Mouse (Mus musculus) kidney, postnatal 0 days (tissue): ENCODE results near the gene Nr3c2. TPM values are rescaled to one million over a fixed set of nuclear protein-coding genes. Genes with fewer than 3 reads are reported as not detected.

Experiments
- ATAC-seq: fragments of 200-750 bp; cut with Nextera tagmentation; replicated peaks from 2 replicates; pipeline ENCODE4 v1.8.0; 2017; ENCODE audit warnings: low read depth, moderate number of reproducible peaks, moderate TSS enrichment, moderate library complexity; ENCODE audit not compliant: low FRiP score
- DNase-seq: peaks from one replicate; pipeline ENCODE4 v3.0.0-alpha.2; 2016; ENCODE audit warnings: low spot score
- H3K27ac ChIP-seq: fragments of 300-500 bp; sonication (generic); 2 replicates; pipeline ENCODE4 v1.5.1; 2014; ENCODE audit warnings: mild to moderate bottlenecking
- H3K27me3 ChIP-seq: fragments of 300-500 bp; sonication (generic); 2 replicates; pipeline ENCODE4 v1.6.1; 2014; ENCODE audit warnings: low read length, mixed read lengths; ENCODE audit not compliant: insufficient read depth
- H3K36me3 ChIP-seq: fragments of 300-500 bp; sonication (generic); 2 replicates; pipeline ENCODE4 v1.6.1; 2014; ENCODE audit warnings: low read length, mixed read lengths; ENCODE audit not compliant: insufficient read depth
- H3K4me1 ChIP-seq: fragments of 300-500 bp; sonication (generic); replicated peaks from 2 replicates; pipeline ENCODE4 v1.6.1; 2014; ENCODE audit warnings: antibody characterized with exemption, low read length, mixed read lengths; ENCODE audit not compliant: insufficient read depth
- H3K4me2 ChIP-seq: fragments of 300-500 bp; sonication (generic); 2 replicates; pipeline ENCODE4 v1.6.1; 2014; ENCODE audit warnings: mild to moderate bottlenecking, low read length, moderate library complexity, mixed read lengths
- H3K4me3 ChIP-seq: fragments of 300-500 bp; sonication (generic); replicated peaks from 2 replicates; pipeline ENCODE4 v1.5.1; 2014; ENCODE audit warnings: low read depth, low read length
- H3K9ac ChIP-seq: fragments of 300-500 bp; sonication (generic); 2 replicates; pipeline ENCODE4 v1.6.1; 2014; ENCODE audit warnings: low read depth, low read length
- H3K9me3 ChIP-seq: fragments of 300-500 bp; sonication (generic); replicated peaks from 2 replicates; pipeline ENCODE4 v1.6.1; 2016; ENCODE audit warnings: low read length, inconsistent platforms, mixed read lengths
- CTCF ChIP-seq: IDR thresholded peaks from 2 replicates; pipeline ENCODE4 v1.5.1; 2016; ENCODE audit warnings: antibody characterized with exemption, low read depth, mild to moderate bottlenecking, moderate library complexity
- WGBS: fragments of 180-500 bp; shearing (Covaris S2); extraction: QIAGEN DNeasy Blood & Tissue Kit; methylation state at CpG from one replicate; pipeline ENCODE4 v1.1.7; 2014; 5-methylcytosine and 5-hydroxymethylcytosine counted together
- polyA plus RNA-seq: library from polyadenylated mRNA; unstranded; fragments of >200 nt; fragmentation: Nextera tagmentation; extraction: Ambion mirVana; gene quantifications from 2 replicates; pipeline ENCODE4 v1.2.1, GENCODE M21; 2015

Nr3c2 gene
- polyA plus RNA-seq, 1 experiment from 2014 or later = 8.3 TPM

DNA sequence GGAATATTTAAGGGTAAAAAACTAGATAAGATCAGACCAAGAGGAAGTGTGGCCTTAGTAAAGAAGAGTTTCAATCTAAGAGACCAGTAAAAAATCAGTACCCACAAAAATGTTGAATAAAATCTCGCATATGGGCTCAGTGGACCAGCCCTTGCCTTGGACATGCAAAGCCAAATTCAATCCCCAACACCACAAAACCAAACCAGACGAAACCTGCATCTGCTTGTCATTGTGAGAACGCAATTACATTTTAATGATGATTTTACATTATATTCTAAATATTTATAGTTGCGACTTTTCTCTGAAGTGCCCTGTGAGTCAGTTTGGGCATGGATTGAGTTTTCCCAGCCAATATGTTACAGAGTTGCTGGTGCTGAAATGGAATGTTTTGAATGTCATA, 183.4 kb downstream of the Nr3c2 start:
- H3K9ac ChIP-seq = no peak overlapping the region
- no peak for TF ChIP-seq CTCF
- H3K4me3 ChIP-seq = no peak overlapping the region
- H3K27ac ChIP-seq = no peak overlapping the region
- DNase-seq = no peak
- no peaks in the 10 kb centered on the region for H3K9me3 ChIP-seq
- ATAC-seq = no peak
- H3K4me1 ChIP-seq = no peaks in the 10 kb centered on the region
- H3K4me2 ChIP-seq = no peak overlapping the region
- no peaks in the 10 kb centered on the region for H3K36me3 ChIP-seq
- 65% methylated on average over 4 of the region's 4 CpGs for WGBS
- no peaks in the 10 kb centered on the region for H3K27me3 ChIP-seq

DNA sequence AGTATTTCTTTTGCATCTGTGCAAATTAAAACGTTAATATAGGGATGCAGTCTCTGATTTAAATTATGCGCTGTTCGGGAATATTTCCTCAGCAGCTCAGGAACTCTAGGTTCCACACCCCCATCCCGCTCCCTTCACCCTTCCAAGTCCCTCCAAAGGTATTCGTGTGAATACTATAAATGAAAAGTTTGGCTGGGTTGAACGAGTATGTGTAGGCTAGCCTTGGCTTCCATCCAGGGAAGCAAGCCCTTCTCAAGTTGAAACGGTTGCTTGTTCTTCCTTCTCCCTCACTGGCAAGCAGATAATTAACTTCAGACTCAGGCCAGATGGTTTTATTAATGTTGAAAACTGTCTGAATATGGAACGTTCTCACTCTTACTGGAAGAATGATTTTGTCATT, 186.8 kb downstream of the Nr3c2 start:
- TF ChIP-seq CTCF = no peak
- DNase-seq (peak; percentile 10), ATAC-seq (no peak)
- Histone ChIP-seq H3K4me3 (no peak overlapping the region), H3K4me1 (no peaks in the 10 kb centered on the region), H3K27me3 (no peaks in the 10 kb centered on the region), H3K4me2 (no peak overlapping the region), H3K9me3 (no peaks in the 10 kb centered on the region), H3K27ac (no peak overlapping the region), H3K9ac (no peak overlapping the region), H3K36me3 (no peaks in the 10 kb centered on the region)
- WGBS = 66% methylated on average over 8 of the region's 8 CpGs

DNA sequence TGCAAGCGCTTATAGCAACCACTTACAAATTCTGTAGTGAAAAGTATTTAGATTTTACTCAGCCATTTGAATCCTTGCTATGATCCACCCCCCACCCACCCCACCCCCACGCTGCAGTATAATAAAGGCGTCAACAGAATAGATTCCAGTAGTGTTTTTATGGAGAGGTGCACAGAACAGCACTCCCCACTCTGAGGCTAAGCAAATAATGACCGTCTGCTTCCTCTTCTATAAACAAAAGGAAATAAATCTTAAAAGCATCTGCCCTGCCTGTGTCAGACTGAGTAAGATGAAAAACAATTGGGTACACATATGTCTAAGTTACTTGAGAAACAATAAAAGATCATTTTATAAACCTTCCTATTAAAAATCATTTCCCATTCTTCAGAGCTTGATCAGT, 197.5 kb downstream of the Nr3c2 start:
- no peaks in the 10 kb centered on the region for H3K36me3 ChIP-seq
- DNase-seq = peak; percentile 66
- H3K27ac ChIP-seq = no peak overlapping the region
- no peaks in the 10 kb centered on the region for H3K9me3 ChIP-seq
- no peak overlapping the region for H3K9ac ChIP-seq
- no peaks in the 10 kb centered on the region for H3K27me3 ChIP-seq
- H3K4me3 ChIP-seq = no peak overlapping the region
- no peak for ATAC-seq
- WGBS = 20% methylated on average over 4 of the region's 4 CpGs
- H3K4me1 ChIP-seq = no peaks in the 10 kb centered on the region
- TF ChIP-seq CTCF = no peak
- H3K4me2 ChIP-seq = no peak overlapping the region

- no peak for DNase-seq
- TF ChIP-seq CTCF = no peak
- WGBS = 90% methylated on average over 10 of the region's 10 CpGs
- no peak overlapping the region for H3K27ac ChIP-seq
- H3K4me1 ChIP-seq = no peaks in the 10 kb centered on the region
- H3K9ac ChIP-seq = no peak overlapping the region
- H3K4me3 ChIP-seq = no peak overlapping the region
- H3K4me2 ChIP-seq = no peak overlapping the region
- H3K36me3 ChIP-seq = no peaks in the 10 kb centered on the region
- ATAC-seq = no peak
- H3K9me3 ChIP-seq = no peaks in the 10 kb centered on the region
- no peaks in the 10 kb centered on the region for H3K27me3 ChIP-seq
These were observed 198.9 kb downstream of the Nr3c2 start for GRCm38 (mm10) chr8:77098101-77098500.

- no peak for TF ChIP-seq CTCF
- Histone ChIP-seq H3K4me2 (no peak overlapping the region), H3K9me3 (no peaks in the 10 kb centered on the region), H3K27me3 (no peaks in the 10 kb centered on the region), H3K9ac (no peak overlapping the region), H3K27ac (no peak overlapping the region), H3K4me3 (no peak overlapping the region), H3K4me1 (no peaks in the 10 kb centered on the region), H3K36me3 (no peaks in the 10 kb centered on the region)
- 64% methylated on average over 2 of the region's 2 CpGs for WGBS
- no peak for DNase-seq
- no peak for ATAC-seq
These were observed 201.1 kb downstream of the Nr3c2 start for GRCm38 (mm10) chr8:77100370-77100769.

DNA sequence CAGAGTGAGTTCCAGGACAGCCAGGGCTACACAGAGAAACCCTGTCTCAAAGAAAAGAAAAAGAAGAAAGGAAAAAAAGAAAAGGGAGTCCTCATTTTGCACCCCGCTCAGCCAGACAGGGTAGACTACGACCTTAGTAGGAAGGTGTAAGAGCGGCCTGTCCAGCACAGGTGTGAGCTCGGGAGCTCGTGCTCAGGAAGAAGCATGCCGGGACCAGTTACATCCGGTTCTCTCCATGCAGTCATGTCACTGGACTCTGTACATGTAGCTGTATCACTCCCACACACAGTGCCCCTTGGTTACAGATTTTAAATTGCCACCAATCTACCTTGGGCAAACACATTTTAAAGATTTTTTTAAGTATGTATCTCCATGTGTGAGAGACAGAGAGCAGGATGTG, 203.6 kb downstream of the Nr3c2 start:
- no peak overlapping the region for H3K4me3 ChIP-seq
- WGBS = 79% methylated on average over 7 of the region's 7 CpGs
- no peak overlapping the region for H3K4me2 ChIP-seq
- DNase-seq (no peak), ATAC-seq (peak; percentile 76; the same call in 1 of the 2 replicates)
- H3K4me1 ChIP-seq = no peaks in the 10 kb centered on the region
- TF ChIP-seq CTCF = no peak
- no peak overlapping the region for H3K9ac ChIP-seq
- no peak overlapping the region for H3K27ac ChIP-seq
- no peaks in the 10 kb centered on the region for H3K27me3 ChIP-seq
- H3K36me3 ChIP-seq = no peaks in the 10 kb centered on the region
- H3K9me3 ChIP-seq = no peaks in the 10 kb centered on the region

- no peak for ATAC-seq
- Histone ChIP-seq H3K4me2 (no peak overlapping the region), H3K4me3 (no peak overlapping the region), H3K9me3 (no peaks in the 10 kb centered on the region), H3K9ac (no peak overlapping the region), H3K36me3 (no peaks in the 10 kb centered on the region), H3K27me3 (no peaks in the 10 kb centered on the region), H3K4me1 (no peaks in the 10 kb centered on the region), H3K27ac (no peak overlapping the region)
- DNase-seq = no peak
- no peak for TF ChIP-seq CTCF
- 85% methylated on average over 2 of the region's 2 CpGs for WGBS
These were observed 213.5 kb downstream of the Nr3c2 start for GRCm38 (mm10) chr8:77112719-77113118.
